Mouse (Mus musculus) thymus, postnatal 4 days (tissue): ENCODE data around the gene Znhit3.
"Not testable (repeated sequence)": the region's sequence is repeated elsewhere in the genome, so short reads cannot be mapped to it uniquely, and the experiment has no call there.

Source experiments
- DNase-seq: peaks from one replicate; pipeline ENCODE4 v3.0.0; 2021

Znhit3 gene

DNA sequence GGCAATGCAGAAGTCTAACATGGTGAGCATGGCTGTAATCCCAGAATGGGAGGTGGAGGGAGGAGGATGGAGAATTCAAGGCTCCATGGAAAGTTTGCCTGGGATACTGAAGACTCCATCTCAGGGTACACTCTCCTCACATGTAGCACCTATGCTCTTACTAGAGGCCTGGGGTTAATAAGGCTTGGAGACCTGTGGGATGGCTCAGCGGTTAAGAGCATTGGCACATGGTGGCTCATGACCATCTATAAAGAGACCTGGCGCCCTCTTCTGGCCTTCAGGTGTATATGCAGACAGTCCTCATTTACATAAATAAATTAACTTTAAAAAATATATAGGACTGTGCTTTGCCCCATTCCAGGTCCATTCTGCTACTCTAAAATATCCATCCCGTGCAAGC is 3.1 kb upstream of the Znhit3 start:
- DNase-seq, result peak; percentile 75

- DNase-seq, result peak; percentile 94
Observed at GRCm38 (mm10) chr11:84918425-84918824, 2.3 kb upstream of the Znhit3 start.

- no peak for DNase-seq
Observed at GRCm38 (mm10) chr11:84916703-84917300, 636 bp upstream of the Znhit3 start.

DNA sequence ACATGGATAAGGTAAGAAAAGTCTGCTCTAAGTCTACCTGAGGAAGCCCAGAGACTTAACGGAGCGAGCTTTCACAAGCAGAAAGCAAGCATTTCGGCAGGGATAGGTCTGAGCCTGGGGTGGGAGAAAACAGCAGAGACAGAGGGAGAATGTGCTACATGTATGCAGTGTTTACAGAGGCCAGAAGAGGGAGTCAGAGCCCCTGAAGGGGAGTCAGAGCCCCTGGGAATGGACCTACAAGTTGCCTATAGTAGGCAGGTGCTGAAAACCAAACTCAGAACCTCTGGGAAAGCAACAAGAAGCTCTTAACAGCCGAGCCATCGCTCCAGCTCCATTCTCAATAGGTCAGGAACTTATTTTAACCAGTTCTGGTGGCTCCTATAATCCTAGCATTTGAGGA is 1.5 kb downstream of the Znhit3 start:
- no peak for DNase-seq

GRCm38 (mm10) chr11:84910411-84910810 is 5.8 kb downstream of the Znhit3 start:
- DNase-seq, result no peak

DNA sequence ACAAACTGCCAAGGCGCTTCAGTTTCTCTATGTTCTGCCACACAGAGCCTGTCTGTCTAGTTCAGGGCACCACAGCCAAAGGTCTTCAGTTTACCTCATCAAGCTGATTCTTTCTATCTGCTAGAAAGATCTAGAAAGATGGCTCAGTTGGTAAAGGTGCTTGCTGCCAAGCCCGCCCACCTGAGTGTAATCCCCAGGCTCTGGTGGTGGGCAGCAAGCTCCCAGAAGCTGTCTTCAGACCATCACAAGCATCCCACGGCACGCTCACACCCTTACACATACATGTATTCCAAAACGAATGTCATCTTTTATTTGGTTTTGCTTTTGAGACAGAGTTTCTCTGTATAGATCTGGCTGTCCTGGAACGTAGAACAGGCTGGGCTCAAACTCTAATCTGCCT is 7.7 kb downstream of the Znhit3 start:
- DNase-seq, result no peak

- no peak for DNase-seq
Observed at GRCm38 (mm10) chr11:84907081-84907480, 9.1 kb downstream of the Znhit3 start.

DNA sequence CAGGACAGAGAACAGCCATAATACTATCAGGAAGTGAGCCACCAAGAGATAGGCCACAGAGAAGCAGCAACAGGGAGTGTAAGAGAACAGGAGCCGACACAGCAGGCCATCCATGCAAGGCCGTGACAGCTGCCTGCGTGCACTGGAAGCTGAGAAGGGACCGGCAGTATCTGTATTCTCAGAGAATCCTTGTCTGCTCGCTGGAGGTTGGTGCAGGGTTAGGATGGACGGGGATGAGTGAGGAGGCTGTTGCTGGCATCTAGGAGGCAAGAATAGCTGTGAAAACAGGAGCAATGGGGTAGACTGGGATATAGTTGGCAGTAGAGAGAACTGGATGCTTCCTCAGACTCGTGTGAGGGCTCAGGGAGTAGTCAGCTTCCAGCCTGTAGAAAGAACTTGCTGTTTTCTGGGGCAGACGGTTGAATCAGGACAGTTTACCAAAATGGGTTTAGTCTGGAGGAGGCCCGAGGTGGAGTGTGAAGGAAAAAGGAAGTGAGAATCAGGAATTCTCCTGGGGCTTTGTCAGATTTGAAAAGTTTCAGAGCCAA is 11.5 kb downstream of the Znhit3 start:
- no peak for DNase-seq

DNA sequence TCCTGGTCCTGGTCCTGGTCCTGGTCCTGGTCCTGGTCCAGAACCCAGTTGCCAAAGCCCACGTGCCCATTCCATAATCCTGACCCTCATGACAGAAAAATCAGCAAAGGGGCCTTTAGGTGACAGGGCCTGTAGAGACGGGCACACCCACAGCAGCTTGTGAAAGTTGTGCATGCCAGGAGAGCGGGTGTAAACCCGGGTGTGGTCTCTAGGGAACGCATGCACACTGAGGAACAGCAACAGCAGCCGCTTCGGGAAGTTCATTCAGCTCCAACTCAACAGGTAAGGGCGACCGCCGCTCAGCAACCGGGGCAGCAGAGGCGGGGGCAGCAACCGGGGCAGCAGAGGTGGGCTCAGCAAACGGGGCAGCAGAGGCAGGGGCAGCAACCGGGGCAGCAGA is 23.1 kb downstream of the Znhit3 start:
- DNase-seq, result no peak

DNA sequence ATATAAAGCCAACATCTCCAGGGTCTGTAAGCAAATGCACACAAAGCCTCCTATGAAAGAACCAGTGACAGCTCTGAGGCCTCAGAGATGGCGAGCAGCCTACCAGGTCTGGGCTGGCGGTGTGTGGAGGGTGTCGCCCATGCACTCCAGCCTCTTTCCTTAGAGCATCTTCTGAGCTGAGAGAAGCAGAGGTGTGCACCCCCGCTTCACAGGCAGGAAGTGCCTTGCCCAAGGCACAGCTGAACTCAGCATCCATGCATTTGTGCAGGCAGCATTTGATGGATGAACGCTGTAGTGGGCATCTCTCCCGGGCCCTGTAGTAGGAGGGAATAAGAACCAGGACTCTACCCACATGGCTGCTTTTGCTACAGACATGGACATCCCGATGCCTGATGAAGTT is 24.5 kb downstream of the Znhit3 start:
- no peak for DNase-seq

DNA sequence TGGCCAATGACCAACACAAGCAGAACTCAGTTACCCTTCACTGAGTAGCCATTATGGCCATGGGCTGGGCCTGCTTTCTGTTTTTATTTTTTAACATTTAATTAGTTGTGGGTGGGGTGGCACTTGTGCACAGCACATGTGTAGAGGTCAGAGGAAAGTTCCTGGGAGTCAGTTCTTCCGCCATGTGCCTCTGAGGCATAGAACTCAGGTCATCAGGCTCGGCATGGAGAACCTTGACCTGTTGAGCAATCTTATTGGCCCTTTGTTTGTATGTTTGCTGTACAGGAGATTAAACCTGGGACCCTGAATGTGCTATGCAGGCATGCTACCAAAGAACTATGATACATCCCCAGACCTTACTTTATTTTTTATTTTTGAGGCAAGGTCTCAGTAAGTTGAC is 26.7 kb downstream of the Znhit3 start:
- no peak for DNase-seq

GRCm38 (mm10) chr11:84888025-84888424 is 28.1 kb downstream of the Znhit3 start:
- DNase-seq, result no peak

GRCm38 (mm10) chr11:84886767-84887511 is 29.2 kb downstream of the Znhit3 start:
- DNase-seq, result no peak

- DNase-seq, result no peak
Observed at GRCm38 (mm10) chr11:84886236-84886635, 29.9 kb downstream of the Znhit3 start.

- DNase-seq, result no peak
Observed at GRCm38 (mm10) chr11:84885238-84885637, 30.9 kb downstream of the Znhit3 start.

DNA sequence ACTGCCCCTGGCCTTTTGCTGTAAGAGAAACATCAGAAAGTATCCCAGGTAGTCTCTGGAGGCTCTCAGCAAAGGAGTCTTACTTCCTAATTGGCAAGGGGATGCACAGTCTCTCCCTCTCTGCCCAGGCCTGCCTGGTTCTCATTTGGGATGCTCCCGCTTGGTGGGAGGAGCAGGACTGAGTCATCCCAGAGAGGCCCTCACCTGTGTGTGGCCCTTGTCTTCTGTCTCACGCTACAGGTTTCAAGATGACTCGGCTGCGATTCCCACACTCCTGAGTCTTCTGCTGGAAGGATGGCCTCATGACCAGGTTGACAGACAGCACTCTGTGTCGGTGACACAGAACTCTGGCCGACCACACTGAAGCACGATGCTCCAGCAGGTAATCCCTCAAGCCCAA is 33.8 kb downstream of the Znhit3 start:
- DNase-seq, result no peak

GRCm38 (mm10) chr11:84880971-84881370 is 35.2 kb downstream of the Znhit3 start:
- DNase-seq, result no peak

DNA sequence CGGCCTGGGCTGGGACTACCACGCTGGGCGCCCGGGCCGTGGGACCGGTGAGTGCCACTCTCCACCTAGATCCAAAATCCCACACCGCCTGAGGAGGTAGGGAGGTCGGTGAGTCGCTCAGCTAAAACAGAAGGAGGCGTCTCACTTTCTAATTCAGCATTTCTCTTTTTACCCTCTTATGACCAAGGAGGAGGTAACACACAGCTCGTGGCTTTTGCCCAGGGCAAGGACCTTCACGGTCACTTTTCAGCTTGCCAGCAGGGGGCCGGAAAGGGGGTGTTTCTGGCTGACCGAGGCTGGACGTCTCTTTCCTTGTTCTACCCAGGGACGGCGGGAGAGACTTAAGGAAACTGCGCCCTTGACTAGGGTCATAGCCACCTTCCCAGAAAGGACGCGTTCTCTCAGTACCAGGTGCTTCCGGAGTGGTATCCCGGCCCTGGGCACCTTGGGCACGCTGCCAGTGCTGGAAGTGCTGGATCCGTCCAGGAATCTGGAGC is 35.7 kb downstream of the Znhit3 start:
- DNase-seq, result peak; percentile 52

DNA sequence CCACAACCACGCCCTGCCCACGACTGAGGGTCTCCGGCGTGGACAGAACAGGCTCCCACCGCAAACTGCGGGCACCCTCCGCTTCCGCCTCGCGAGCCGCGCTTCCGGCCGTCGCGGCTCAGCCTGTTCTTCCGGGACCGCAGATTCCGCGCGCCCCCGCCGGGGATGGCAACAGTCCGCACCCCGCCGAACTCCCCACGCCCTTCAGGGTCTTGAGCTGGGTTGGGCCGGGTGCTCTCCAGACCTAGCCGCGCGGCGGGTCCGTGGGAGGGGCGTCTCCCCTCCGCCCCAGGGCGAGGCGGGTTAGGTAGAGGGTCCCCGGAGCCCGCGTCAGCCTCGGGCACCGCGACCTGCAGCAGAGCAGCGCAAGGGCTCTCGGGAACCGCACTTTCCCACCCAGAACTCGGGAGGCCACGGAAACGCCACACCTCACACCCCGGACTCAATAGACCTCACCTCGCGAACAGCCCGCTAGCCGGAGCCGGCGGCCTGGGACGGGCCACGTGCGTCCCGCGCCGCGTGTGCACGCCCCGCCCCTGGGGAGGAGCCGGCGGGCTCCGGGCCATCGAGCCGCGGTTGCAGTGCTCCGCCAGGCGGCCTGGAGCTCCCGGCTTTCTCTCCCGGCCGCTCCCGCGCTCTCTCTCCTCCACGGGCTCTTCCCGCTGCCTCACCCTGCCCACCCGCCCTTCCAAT is 36.2 kb downstream of the Znhit3 start, which contains the start of the genes Myo19 and Pigw:
Gene Myo19, plus strand, starts transcription at position 377 of the 693 bp plus-strand sequence.
Gene Pigw, minus strand, starts transcription at position 514 of the 693 bp plus-strand sequence.
- peak; percentile 87 for DNase-seq

DNA sequence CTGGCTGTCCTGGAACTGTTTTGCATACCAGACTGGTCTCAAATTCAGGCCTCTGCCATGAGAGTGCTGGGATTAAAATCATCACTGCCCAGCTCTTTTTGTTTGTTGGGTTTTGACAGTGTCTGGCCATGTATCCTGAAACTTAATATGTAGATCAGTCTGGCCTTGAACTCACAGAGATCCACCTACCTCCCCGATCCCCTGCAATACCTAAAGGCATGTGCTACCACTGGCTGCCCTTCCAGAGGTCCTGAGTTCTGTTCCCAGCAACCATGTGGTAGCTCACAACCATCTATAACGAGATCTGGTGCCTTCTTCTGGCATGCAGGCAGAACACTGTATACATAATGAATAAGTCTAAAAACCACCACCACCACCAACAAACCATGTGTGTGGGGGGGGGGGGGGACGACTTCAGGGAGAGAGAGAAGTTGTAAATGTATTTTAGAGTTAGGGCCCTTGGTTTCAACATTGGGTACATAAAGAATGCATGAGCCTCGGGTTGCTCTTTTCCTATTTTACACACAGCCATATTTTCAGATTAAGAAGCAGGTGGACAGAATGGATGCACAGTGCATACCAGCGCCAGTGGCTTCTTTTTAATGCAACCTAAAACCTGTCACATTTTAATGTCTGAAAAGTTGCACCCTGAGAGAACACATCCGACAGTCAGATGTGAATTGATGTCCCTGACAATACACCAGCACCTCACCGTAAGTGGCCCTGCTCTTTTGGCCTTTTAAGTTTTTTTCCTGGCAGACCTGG is 37.0 kb downstream of the Znhit3 start:
- no peak for DNase-seq

GRCm38 (mm10) chr11:84876020-84876419 is 40.1 kb downstream of the Znhit3 start:
- DNase-seq, result not testable (repeated sequence)

GRCm38 (mm10) chr11:84873042-84873833 is 42.9 kb downstream of the Znhit3 start:
- no peak for DNase-seq
